Mouse (Mus musculus) heart, postnatal 4 days (tissue): ENCODE data around the gene Cfap70. TPM values are rescaled to one million over a fixed set of nuclear protein-coding genes. Genes with fewer than 3 reads are reported as not detected.

Experiments
- DNase-seq: peaks from one replicate; pipeline ENCODE4 v3.0.0; 2021
- total RNA-seq, 2 experiments: library from RNA; stranded (reverse); gene quantifications; 2 replicates each; pipeline ENCODE4 v1.2.3; 2021

The Cfap70 gene
- total RNA-seq, 2 experiments from 2014 or later = 0.29 to 0.54 TPM

GRCm38 (mm10) chr14:20423046-20423445 is 29.0 kb downstream of the Cfap70 start:
- no peak for DNase-seq

DNA sequence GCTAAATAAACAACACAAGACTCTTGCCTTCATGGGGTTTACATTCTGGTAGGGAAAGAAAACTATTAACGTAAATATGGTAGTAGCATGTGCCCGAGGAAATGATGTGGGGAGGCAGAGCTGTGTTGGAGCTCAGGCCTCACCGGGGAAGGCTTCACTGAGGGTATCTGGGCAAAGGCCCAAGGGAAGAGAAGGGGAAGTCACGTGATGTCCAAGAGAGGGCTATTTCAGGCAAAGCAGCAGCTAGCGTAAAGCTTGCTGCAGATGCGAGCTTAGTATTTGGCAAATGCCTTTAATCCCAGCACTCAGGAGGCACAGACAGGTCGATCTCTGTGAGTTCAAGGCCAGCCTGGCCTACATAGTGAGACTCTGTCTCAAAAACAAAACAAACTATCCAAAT is 29.8 kb downstream of the Cfap70 start:
- peak; percentile 33 for DNase-seq

GRCm38 (mm10) chr14:20400071-20400470 is 52.0 kb downstream of the Cfap70 start:
- DNase-seq = peak; percentile 43

GRCm38 (mm10) chr14:20398864-20399263 is 53.2 kb downstream of the Cfap70 start:
- peak; percentile 49 for DNase-seq

DNA sequence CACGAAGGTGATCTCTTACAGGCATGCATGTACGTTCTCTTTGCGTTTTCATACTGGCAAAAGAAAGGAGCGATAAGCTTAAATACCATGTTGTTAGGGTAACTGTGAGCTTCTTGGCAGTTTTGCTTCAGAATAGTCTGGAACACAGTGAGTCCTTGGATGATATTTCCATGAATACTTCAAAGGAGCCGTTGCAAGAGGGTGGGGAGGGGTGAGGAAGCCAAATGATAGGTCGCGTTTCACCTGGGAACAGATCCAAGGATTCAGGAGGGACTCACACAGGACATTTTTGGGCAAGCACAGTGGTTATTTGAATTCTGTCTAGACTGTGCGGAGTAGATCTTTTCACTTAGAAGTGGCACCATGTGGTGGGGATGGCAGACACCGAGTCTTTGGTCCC is 54.8 kb downstream of the Cfap70 start:
- DNase-seq = no peak

GRCm38 (mm10) chr14:20393205-20393913 is 58.7 kb downstream of the Cfap70 start, which contains the start of gene Mrps16:
Gene Mrps16 (minus strand): TSS chr14:20393634.
- DNase-seq = peak; percentile 95

DNA sequence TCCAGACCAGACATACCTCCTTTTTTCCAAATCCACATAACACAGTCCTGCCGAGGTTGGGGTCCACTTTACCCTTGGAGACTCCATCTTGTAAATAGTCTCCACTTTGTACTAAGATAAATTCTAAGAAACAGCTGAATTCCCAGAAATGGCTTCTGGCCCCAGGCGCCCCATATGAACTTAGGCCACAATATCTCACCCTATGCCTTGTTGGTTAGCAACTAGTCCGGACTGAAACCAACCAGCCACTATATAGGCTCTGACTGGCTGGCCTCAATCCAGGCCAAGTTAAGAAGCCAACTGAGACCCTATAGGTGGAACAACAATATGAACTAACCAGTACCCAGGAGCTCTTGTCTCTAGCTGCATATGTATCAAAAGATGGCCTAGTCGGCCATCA is 59.7 kb downstream of the Cfap70 start:
- DNase-seq = no peak

GRCm38 (mm10) chr14:20389446-20390079 is 62.5 kb downstream of the Cfap70 start:
- no peak for DNase-seq

- peak; percentile 97 for DNase-seq
Observed at GRCm38 (mm10) chr14:20388441-20389129, 63.4 kb downstream of the Cfap70 start, which contains the start of gene Dnajc9. Gene Dnajc9 (minus strand): TSS chr14:20388910.

DNA sequence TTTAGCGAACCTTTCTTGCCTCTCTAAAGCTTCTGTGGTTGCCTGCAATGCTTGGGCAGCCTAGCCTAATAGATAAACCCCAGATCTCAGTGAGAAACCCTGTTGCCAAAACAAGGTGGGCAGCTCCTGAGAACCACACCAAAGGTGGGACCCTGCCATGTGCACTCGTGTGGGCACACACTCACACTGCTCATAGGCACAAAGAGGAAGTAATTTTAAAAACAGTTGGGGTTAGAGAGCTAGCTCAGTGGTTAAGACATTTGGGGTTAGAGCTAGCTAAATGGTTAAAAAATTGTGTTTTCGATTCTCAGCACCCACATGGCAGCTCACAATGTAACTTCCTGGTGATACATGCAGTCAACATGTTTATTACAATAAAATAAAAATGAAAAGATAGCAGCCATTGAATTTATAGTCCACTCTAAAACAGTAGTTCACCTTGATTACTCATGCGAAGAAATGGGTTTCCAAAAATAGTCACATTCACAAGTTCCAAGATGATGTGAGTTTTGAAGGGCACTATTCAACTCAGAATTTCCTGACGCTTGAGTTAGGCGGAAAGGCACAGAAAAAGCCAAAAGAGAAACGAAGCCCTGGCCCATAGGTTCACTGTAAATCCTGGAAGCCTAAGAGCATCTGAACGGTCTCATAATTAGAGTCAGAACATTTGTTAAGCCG is 72.1 kb downstream of the Cfap70 start:
- DNase-seq = no peak

- no peak for DNase-seq
Observed at GRCm38 (mm10) chr14:20379087-20379640, 72.9 kb downstream of the Cfap70 start.

GRCm38 (mm10) chr14:20378313-20379061 is 73.5 kb downstream of the Cfap70 start:
- peak; percentile 69 for DNase-seq

DNA sequence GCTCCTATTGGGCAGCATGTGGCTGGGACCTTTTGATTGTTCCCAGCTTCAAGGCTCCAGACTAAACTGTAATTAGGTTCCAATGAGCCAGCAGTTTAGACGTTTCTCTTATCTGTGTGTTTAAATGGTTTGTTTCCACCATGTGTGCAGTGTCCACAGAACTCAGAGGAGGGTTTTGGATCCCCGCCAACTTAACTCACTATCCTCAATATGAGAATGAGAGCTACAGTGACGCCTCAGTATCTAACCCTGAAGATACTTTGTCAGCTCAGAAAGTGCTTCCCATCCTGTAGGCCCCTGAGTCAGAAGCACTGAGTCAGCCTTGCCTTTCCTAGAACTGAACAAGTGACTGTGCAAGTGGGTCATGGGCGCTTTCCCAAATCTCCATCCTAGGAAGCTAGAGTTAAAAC is 74.9 kb downstream of the Cfap70 start:
- peak; percentile 31 for DNase-seq

GRCm38 (mm10) chr14:20371854-20372253 is 80.2 kb downstream of the Cfap70 start:
- no peak for DNase-seq

- no peak for DNase-seq
Observed at GRCm38 (mm10) chr14:20370798-20371197, 81.2 kb downstream of the Cfap70 start.

GRCm38 (mm10) chr14:20368271-20368670 is 83.8 kb downstream of the Cfap70 start:
- DNase-seq = no peak

DNA sequence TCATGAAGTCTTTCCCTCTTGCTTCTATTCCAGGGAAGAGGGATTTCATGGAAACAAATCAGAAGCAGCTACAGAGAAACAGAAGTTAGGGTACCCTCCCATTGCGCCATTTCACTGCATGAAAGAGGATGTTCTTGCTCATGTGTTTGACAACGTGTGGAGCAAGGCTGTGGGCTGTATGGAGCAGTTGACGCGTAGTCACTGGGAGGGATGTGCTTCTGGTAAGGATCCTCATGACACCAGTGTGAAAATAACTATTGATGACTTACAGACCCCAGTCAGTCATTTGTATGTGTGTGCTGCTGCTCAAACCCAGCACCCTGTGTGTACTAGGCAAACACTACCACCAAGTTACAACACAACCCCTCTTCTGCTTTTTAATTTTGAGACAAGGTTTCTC is 88.8 kb downstream of the Cfap70 start:
- DNase-seq = no peak

GRCm38 (mm10) chr14:20347991-20348541 is 104.0 kb downstream of the Cfap70 start, which contains the start of the genes Ecd and Fam149b:
Gene Ecd (minus strand): TSS chr14:20348121.
Gene Fam149b (plus strand): TSS chr14:20348162.
- DNase-seq = peak; percentile 96

DNA sequence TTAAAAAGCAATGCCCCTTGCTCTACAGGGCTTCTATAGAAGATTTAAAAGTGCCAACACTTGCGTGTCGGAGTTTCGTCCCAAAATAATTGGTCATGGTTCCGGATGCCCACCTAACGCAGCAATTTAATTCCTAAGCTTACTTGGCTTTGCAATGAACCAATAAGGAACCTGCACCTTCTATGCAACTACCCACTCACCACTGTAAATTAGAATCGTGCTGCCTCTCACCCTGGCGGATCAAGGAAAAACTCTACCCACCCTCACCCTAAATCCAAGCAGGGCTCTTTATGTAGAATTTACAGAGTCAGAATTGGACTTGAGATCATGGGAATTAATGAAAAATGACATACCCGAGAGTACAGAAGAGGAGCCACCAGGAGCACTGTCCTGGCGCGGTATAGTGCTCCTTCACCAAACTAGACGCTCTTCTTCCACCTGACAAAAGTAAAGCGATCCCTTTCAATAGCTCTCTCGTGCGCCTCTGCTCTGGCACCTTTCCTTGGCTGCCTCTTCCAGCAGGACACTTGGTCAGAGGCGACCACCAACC is 104.5 kb downstream of the Cfap70 start:
- DNase-seq = peak; percentile 11

DNA sequence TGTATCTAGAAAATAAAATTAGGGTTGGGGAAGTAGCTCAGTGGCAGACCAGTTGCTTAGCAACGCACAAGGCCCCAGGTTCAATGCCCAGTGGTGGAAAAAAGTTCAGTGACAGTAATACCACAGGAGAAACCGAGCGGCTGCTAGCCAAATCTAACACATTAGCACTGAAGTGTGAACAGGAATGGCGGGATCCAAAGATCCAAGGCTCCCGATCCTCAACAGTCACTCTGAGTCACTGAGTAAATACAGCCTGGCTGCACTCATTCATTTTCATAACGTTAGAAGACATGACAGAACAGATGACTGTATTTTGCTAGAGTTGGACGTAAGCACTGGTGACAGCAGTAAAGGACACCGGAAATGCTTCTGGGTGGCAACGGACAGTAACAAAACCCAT is 106.1 kb downstream of the Cfap70 start:
- DNase-seq = no peak
